Mouse (Mus musculus) cortical plate, adult 2 months (tissue): ENCODE measurements around the gene Txn2. TPM values are rescaled to one million over a fixed set of nuclear protein-coding genes. Genes with fewer than 3 reads are reported as not detected.

Source experiments
- H3K27ac ChIP-seq: fragments of 200-500 bp; 2 replicates; pipeline ENCODE4 v1.5.1; 2012; ENCODE audit warnings: low read length, control low read depth, inconsistent platforms; ENCODE audit not compliant: insufficient read depth
- H3K4me1 ChIP-seq: fragments of 200-500 bp; 2 replicates; pipeline ENCODE4 v1.6.1; 2011; ENCODE audit warnings: low read length; ENCODE audit not compliant: control insufficient read depth, insufficient read depth
- H3K4me3 ChIP-seq: fragments of 200-500 bp; 2 replicates; pipeline ENCODE4 v1.5.1; 2011; ENCODE audit warnings: mild to moderate bottlenecking, low read length, control low read depth; ENCODE audit not compliant: insufficient read depth
- CTCF ChIP-seq: fragments of 200-500 bp; IDR thresholded peaks from 2 replicates; pipeline ENCODE4 v1.5.1; 2011; ENCODE audit warnings: mild to moderate bottlenecking, control low read depth, low read length; ENCODE audit not compliant: insufficient read depth; ENCODE audit errors: extremely low read depth
- POLR2A ChIP-seq: fragments of 200-500 bp; IDR thresholded peaks from 2 replicates; pipeline ENCODE4 v1.6.1; 2011; ENCODE audit warnings: mild to moderate bottlenecking, low read length, control low read depth; ENCODE audit not compliant: insufficient read depth; ENCODE audit errors: extremely low read depth
- polyA plus RNA-seq: library from polyadenylated mRNA; depleted of rRNA; stranded (reverse); fragments of >200 nt; gene quantifications from 2 replicates; pipeline ENCODE4 v1.2.3, GENCODE M21; 2012

The Txn2 gene
- polyA plus RNA-seq, 1 experiment, result 197 TPM

- TF ChIP-seq POLR2A (peak; percentile 50; the same call in 1 of the 2 replicates), CTCF (no peak)
- Histone ChIP-seq H3K27ac (0 out of 2 replicates have a peak overlapping the region, but pooled peaks have one; percentile 41), H3K4me3 (no peak overlapping the region), H3K4me1 (peaks cover 6% of the 10 kb centered on the region)
Observed at GRCm38 (mm10) chr15:77935673-77936375, 7.0 kb upstream of the Txn2 start.

GRCm38 (mm10) chr15:77934968-77935367 lies 6.2 kb upstream of the Txn2 start:
- Histone ChIP-seq H3K4me3 (no peak overlapping the region), H3K27ac (0 out of 2 replicates have a peak overlapping the region, but pooled peaks have one; percentile 31), H3K4me1 (peaks cover 6% of the 10 kb centered on the region)
- TF ChIP-seq CTCF, result no peak
- no peak for TF ChIP-seq POLR2A

GRCm38 (mm10) chr15:77934326-77934725 lies 5.5 kb upstream of the Txn2 start:
- Histone ChIP-seq H3K4me3 (no peak overlapping the region), H3K4me1 (peaks cover 8% of the 10 kb centered on the region), H3K27ac (peak overlapping the region; percentile 3; the same call in 1 of the 2 replicates)
- no peak for TF ChIP-seq CTCF
- TF ChIP-seq POLR2A, result no peak

GRCm38 (mm10) chr15:77933770-77934169 lies 5.0 kb upstream of the Txn2 start:
- TF ChIP-seq CTCF (peak; percentile 94), POLR2A (peak; percentile 51; the same call in 1 of the 2 replicates)
- H3K4me1 ChIP-seq, result peaks cover 8% of the 10 kb centered on the region
- no peak overlapping the region for H3K4me3 ChIP-seq
- peak overlapping the region; percentile 3; the same call in 1 of the 2 replicates for H3K27ac ChIP-seq

GRCm38 (mm10) chr15:77933222-77933621 lies 4.4 kb upstream of the Txn2 start:
- Histone ChIP-seq H3K27ac (no peak overlapping the region; the same call in 1 of the 2 replicates), H3K4me1 (peaks cover 8% of the 10 kb centered on the region), H3K4me3 (no peak overlapping the region)
- TF ChIP-seq CTCF (no peak), POLR2A (no peak)

- no peak overlapping the region for H3K4me3 ChIP-seq
- TF ChIP-seq CTCF, result no peak
- no peak for TF ChIP-seq POLR2A
- H3K27ac ChIP-seq, result no peak overlapping the region
- H3K4me1 ChIP-seq, result peaks cover 8% of the 10 kb centered on the region
Observed at GRCm38 (mm10) chr15:77931689-77932016, 2.8 kb upstream of the Txn2 start.

- TF ChIP-seq CTCF, result no peak
- TF ChIP-seq POLR2A, result no peak
- Histone ChIP-seq H3K4me1 (peaks cover 8% of the 10 kb centered on the region), H3K4me3 (no peak overlapping the region), H3K27ac (no peak overlapping the region)
Observed at GRCm38 (mm10) chr15:77930986-77931688, 2.3 kb upstream of the Txn2 start.

GRCm38 (mm10) chr15:77929804-77930203 lies 998 bp upstream of the Txn2 start:
- Histone ChIP-seq H3K4me3 (peak overlapping the region; percentile 47), H3K4me1 (peaks cover 7% of the 10 kb centered on the region), H3K27ac (0 out of 2 replicates have a peak overlapping the region, but pooled peaks have one; percentile 31)
- TF ChIP-seq CTCF (no peak), POLR2A (no peak)

GRCm38 (mm10) chr15:77928091-77928490 lies 715 bp downstream of the Txn2 start:
- Histone ChIP-seq H3K4me3 (peak overlapping the region; percentile 47), H3K4me1 (peaks cover 2% of the 10 kb centered on the region; the same call in 1 of the 2 replicates), H3K27ac (no peak overlapping the region)
- TF ChIP-seq POLR2A (no peak), CTCF (no peak)
